Mouse (Mus musculus) megakaryocyte progenitor cell, adult 5-6 weeks (primary cell): ENCODE measurements around the gene Hinfp. TPM values are rescaled to one million over a fixed set of nuclear protein-coding genes. Genes with fewer than 3 reads are reported as not detected.
"Not testable (repeated sequence)": the region's sequence is repeated elsewhere in the genome, so short reads cannot be mapped to it uniquely, and the experiment has no call there.

Source experiments
- ATAC-seq: replicated peaks from 2 replicates; pipeline ENCODE4 v1.8.0; 2016; ENCODE audit warnings: mild to moderate bottlenecking, moderate TSS enrichment, inconsistent platforms; ENCODE audit not compliant: poor library complexity
- total RNA-seq, 2 experiments: library from RNA; stranded (forward) in 1 of 2; stranded (reverse) in 1 of 2; fragments of 157-497, 149-512 nt in 1 of 2; fragments of 200-1000 nt in 1 of 2; gene quantifications; 2 replicates each; pipeline versions ENCODE4 v1.2.3 to v1.2.4; 2015 to 2017

Hinfp gene
- total RNA-seq, 2 experiments from 2014 or later: 17.4 to 17.6 TPM

DNA sequence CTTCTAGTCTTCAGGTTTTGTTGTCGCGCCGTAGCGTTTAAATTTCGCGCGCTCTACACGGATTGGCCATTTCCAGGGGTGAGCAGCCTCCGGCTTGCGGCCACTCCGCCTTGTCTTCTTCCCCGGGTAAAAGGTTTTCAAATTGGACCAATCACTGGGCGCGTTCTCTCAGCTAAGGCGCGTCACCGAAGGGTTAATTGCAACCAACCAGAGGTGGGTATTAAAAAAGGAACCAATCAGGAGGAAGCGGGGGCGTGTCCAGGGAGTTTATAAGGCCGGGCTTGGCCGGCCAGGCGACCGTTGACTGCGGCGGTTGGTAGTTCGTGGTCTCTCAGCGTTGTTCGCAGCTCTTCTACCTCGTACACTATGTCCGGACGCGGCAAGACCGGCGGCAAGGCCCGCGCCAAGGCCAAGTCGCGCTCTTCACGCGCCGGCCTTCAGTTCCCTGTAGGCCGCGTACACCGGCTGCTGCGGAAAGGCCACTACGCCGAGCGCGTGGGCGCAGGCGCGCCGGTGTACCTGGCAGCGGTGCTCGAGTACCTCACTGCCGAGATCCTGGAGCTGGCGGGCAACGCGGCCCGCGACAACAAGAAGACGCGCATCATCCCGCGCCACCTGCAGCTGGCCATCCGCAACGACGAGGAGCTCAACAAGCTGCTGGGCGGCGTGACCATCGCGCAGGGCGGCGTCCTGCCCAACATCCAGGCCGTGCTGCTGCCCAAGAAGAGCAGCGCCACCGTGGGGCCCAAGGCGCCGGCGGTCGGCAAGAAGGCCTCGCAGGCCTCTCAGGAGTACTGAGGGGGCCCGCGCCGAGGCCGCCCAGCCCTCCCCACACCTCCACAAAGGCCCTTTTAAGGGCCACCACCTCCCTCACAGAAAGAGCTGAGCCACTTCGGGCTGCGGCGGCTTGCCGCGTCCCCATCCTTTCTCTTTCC, 29.2 kb upstream of the Hinfp start, which contains the start of gene H2afx:
Gene H2afx (plus strand): TSS at position 299 of the 935 bp plus-strand sequence.
- peak; percentile 86 for ATAC-seq

DNA sequence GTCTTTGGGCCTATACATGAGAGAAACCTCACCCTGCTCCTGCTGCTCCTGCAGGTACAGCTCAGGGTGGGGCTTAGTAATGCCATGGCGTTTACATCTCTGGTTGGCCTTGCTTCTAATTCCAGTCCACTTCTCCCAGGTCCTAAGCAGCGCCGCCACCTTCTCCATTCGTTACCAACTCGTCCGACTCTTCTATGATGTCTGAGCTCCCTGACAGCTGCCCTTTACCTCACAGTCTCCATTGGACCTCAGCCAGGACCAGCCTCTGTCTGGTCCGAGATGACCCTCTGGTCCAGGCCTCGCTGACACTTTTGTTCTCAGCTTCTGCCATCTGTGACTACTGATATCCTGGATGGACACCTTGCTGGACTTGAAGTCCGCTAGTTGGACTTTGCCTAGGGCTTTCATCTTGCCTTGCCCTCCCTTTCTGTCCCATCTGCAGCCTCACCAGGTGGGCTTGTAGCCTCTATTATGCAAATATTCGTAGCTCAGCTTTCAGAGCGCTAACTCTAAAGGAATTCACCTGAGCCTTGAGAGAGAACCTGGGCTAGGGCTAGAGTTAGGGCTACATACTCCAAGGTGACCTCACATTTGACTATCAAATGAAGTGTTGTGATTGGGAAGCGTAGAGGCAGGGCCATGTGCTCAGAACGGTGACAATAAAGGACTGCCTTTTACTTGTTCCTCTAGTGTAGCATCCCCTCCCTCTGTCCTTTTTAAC, 27.6 kb upstream of the Hinfp start:
- no peak for ATAC-seq

- ATAC-seq: no peak
Observed at GRCm38 (mm10) chr9:44330736-44331135, 25.3 kb upstream of the Hinfp start.

DNA sequence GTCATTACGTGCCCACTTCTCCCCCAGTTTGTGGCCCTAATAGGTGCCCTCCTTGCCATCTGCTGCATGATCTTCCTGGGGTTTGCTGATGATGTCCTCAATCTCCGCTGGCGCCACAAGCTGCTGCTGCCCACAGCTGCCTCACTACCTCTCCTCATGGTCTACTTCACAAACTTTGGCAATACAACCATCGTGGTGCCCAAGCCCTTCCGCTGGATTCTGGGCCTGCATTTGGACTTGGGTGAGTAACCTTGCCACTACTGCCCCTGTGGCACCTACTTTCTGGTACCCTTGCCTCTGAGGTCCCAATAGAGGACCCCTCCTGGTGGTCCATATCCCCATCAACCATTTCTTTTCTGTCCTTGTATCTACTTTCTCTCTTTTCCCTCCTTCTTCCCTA, 22.5 kb upstream of the Hinfp start:
- ATAC-seq: no peak

DNA sequence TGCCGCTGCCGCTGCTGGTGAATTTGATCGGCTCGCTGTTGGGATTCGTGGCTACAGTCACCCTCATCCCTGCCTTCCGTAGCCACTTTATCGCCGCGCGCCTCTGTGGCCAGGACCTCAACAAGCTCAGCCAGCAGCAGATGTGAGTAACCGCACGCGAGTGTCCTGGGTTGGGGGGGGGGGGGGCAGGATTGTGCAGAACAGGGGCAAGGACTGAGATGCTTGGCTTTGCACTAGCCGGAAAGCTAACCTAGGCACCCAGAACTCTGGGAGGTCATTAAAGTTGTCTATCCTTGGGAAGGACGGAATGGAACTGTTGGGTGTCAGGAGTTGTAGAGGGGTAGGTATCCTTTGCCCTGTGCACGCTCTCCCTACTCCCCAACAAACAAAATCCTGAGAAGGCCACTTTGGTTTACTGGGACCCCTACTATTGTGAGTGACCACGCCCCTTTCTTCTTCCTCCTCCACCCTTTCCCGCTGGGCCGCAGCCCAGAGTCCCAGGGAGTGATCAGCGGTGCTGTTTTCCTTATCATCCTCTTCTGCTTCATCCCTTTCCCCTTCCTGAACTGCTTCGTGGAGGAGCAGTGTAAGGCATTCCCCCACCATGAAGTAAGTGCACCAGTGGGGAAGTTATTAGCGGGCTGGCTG, 21.7 kb upstream of the Hinfp start:
- ATAC-seq: 0 out of 2 replicates have a peak, but pooled peaks have one; percentile 2

DNA sequence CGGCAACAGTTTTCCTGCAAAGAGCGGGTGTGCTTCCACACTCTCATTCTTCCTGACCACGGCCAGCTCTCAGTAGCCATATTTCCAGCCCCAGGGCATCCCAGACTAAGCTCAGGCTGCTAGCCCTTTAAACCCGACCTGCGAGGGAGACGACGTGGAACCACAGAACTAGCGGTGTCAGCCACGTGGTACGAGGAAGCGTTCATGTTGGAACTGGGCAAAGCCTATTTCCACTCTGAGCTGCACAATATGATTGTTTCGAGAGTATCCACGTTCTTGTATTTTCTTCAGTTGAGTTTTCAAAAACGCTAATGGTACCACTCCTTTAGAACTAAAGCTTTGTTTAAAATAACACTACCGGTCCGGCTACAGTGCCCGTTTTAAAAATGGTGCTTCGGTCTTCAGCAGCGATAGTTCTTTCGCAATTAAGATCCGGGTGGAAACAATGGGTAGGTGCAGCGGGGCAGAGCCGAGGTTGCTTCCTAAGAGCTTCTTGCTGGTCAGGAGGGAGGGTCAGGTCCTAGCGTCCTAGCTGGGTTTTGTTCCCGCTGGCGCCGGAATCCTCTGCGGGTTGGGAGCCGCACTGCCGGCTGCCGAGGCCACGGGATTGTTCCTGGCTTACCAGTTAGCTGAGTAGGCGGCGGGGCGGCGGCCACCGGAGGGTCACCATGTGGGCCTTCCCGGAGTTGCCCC, 21.0 kb upstream of the Hinfp start:
- ATAC-seq: peak; percentile 89

- no peak for ATAC-seq
Observed at GRCm38 (mm10) chr9:44325768-44326370, 20.4 kb upstream of the Hinfp start, which contains the start of gene Dpagt1. Gene Dpagt1 (plus strand): TSS chr9:44326019.

DNA sequence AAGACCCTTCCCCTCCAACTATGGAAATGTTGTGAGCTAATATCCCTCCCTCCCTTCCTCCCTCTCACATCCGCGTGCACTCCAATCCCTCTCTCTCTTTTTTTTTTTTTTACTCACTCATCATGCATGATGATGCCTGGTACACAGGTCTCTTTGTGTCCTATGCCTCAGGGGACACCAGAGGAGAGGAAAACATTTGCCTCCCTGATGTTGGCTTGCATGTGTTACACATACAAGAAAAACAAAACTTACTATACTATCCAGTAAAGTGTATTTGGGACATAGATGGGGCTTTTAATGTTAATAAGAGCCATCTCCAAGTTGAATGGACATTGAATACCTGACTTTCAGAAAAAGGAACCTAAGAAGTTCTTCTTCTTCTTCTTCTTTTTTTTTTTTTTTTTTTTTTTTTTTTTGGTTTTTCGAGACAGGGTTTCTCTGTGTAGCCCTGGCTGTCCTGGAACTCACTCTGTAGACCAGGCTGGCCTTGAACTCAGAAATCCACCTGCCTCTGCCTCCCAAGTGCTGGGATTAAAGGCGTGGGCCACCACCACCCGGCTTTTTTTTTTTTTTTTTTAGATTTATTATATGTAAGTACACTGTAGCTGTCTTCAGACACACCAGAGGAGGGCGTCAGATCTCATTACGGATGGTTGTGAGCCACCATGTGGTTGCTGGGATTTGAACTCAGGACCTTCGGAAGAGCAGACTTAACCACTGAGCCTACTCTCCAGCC, 19.7 kb upstream of the Hinfp start:
- ATAC-seq: not testable (repeated sequence)

GRCm38 (mm10) chr9:44324147-44324546, 18.7 kb upstream of the Hinfp start:
- ATAC-seq: no peak

GRCm38 (mm10) chr9:44323656-44324055, 18.2 kb upstream of the Hinfp start:
- ATAC-seq: not testable (repeated sequence)

- no peak for ATAC-seq
Observed at GRCm38 (mm10) chr9:44320799-44321133, 15.3 kb upstream of the Hinfp start.

- ATAC-seq: peak; percentile 94
Observed at GRCm38 (mm10) chr9:44319887-44320798, 14.7 kb upstream of the Hinfp start, which contains the start of gene C2cd2l. Gene C2cd2l (minus strand): TSS chr9:44320285.

DNA sequence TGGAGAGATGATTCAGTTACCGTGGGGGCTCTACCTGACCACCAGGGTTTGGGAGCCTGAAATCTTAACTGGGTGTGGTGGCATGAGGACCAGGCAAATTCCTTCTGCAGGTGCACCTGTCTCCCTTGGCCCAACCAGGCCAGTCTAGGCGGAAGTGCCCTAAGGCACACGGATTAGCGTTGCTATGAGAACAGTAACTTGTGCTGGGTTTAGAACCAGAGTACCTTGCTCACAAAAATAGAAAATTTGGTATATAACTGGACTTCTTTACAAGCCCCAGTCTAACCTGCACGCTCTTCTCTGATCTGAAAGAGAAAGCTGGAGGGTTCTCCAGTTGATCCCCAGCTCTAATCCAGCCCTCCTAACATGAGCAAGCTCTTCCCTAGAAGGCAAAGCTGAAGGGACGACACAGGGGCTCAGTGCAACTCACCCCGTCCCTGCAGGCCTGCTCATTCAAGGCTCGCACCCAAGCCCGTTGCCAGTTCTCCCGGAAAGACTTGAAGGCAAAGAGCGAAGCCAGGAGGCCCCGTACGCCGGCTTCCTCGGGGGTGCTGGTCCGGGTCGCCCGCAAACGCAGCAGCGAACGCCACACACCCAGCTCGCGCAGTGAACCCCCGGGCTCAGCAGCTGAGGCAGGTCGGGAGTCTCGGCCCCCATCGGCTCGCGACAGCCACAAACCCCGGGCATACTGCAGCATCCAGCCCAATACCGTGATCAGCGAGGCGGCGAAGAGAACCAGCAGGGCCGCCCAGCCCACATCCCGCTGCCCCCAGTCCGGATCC, 13.8 kb upstream of the Hinfp start:
- 0 out of 2 replicates have a peak, but pooled peaks have one; percentile 6 for ATAC-seq

DNA sequence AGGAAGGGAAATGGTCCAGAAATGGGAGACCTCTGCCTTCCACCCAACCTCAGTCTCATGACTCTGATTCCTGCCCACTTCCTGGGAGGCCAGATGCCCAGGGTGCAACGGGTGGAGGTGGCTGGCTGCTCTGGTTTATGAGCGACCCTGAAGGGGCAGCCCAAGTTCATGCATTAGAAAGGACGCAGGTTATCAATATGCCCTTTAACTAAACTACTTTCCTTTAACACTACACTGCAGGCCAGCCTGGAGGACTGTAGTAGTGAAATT, 13.3 kb upstream of the Hinfp start:
- ATAC-seq: no peak

DNA sequence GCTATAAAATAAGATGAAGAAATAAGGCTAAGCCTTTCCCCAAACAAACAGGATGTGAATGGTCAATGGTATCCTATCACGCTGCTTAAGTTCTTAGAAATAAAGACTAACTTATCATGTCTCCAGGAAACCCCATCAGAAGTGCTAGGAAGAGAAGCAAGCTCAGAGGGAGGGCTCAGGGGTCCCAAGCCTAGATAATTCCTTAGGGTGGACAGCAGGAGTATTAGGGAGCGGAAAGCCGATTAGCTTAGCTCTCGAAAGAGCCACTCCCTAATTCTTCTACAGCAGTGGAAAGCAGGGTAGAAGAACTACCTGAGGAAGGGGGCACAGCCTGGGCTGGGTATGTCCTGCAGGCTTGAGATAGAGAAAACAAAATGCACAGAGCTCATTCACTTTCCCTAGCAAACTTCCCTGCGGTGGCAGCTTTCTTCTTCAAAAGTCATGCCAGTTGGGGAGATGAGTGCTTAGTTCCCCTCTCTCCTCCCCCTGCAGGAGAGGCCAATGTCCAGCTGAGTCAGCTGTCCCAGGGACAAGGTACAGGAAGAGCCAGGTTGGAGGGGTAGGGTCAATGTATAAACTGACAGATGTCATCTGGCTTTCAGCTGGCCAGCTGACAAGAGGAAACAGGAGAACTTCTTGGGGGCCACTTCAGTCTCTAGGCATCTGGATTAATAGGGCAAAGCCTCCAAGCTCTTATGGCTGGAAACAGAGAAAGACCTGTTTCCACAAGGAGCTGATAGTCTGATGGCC, 12.8 kb upstream of the Hinfp start:
- no peak for ATAC-seq

- no peak for ATAC-seq
Observed at GRCm38 (mm10) chr9:44317452-44317851, 12.0 kb upstream of the Hinfp start.

DNA sequence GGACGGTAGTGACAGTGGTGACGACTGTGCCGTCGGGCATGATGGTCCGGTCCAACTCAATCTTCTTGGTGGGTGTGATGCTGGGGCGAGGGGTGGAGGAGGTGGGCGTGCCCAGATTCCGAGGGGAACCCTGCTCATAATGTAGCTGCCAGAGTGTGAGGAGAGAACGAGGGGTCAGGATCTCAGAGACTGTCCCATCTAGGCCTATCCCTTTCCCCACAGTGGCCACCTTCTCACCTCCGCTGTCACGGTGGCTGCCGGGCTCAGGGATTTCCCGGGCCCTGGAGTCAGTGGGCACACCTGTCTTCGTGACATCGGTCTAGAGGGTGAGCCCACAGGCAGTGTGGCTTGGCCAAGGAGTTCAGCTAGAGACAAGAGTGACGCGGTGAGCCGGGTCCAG, 9.4 kb upstream of the Hinfp start:
- no peak for ATAC-seq

DNA sequence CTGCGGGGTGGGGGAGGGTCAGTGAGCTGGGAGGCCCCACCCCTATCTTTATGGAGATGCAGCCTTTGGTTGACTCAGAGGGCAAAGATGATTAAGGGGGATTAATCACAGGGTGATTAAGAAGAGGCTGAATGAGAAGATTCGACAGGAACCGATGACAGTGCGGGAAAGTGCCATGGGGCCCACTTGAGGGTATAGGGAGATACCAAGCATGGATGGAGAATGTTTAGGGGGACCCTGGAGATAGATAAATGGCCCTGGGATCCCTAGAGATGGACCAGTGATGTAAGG, 8.7 kb upstream of the Hinfp start:
- no peak for ATAC-seq
